Mouse (Mus musculus) lung, postnatal 14 days (tissue): ENCODE measurements around the gene Itih4.
A peak's percentile ranks its signal among the peaks of the same experiment; 100 is the strongest.

Experiments
- DNase-seq: peaks from one replicate; pipeline ENCODE4 v3.0.0; 2021

The Itih4 gene

GRCm38 (mm10) chr14:30886204-30886603 lies at the start of gene Itih4:
TSS of gene Itih4 (plus strand) at chr14:30886476.
- DNase-seq: no peak

- DNase-seq: no peak
Measured at GRCm38 (mm10) chr14:30837416-30837996, 48.8 kb upstream of the Itih4 start.

GRCm38 (mm10) chr14:30843701-30844100 lies 42.6 kb upstream of the Itih4 start:
- no peak for DNase-seq

GRCm38 (mm10) chr14:30850504-30850903 lies 35.8 kb upstream of the Itih4 start:
- DNase-seq: no peak

GRCm38 (mm10) chr14:30852325-30852724 lies 34.0 kb upstream of the Itih4 start:
- no peak for DNase-seq

GRCm38 (mm10) chr14:30855316-30855715 lies 31.0 kb upstream of the Itih4 start:
- no peak for DNase-seq

- DNase-seq: no peak
Measured at GRCm38 (mm10) chr14:30856885-30857507, 29.3 kb upstream of the Itih4 start.

GRCm38 (mm10) chr14:30857990-30858389 lies 28.3 kb upstream of the Itih4 start:
- DNase-seq: no peak

- no peak for DNase-seq
Measured at GRCm38 (mm10) chr14:30861421-30862125, 24.7 kb upstream of the Itih4 start.

GRCm38 (mm10) chr14:30862368-30862767 lies 23.9 kb upstream of the Itih4 start:
- no peak for DNase-seq

GRCm38 (mm10) chr14:30865311-30865710 lies 21.0 kb upstream of the Itih4 start:
- no peak for DNase-seq

GRCm38 (mm10) chr14:30867042-30867441 lies 19.2 kb upstream of the Itih4 start:
- peak; percentile 90 for DNase-seq

- DNase-seq: no peak
Measured at GRCm38 (mm10) chr14:30868826-30869225, 17.4 kb upstream of the Itih4 start.

GRCm38 (mm10) chr14:30869391-30869801 lies 16.9 kb upstream of the Itih4 start:
- DNase-seq: peak; percentile 51

- DNase-seq: no peak
Measured at GRCm38 (mm10) chr14:30870206-30871147, 15.8 kb upstream of the Itih4 start.

GRCm38 (mm10) chr14:30874095-30874700 lies 12.1 kb upstream of the Itih4 start:
- peak; percentile 49 for DNase-seq

GRCm38 (mm10) chr14:30875130-30875865 lies 11.0 kb upstream of the Itih4 start:
- DNase-seq: no peak

GRCm38 (mm10) chr14:30875955-30876354 lies 10.3 kb upstream of the Itih4 start:
- DNase-seq: no peak

GRCm38 (mm10) chr14:30876451-30876850 lies 9.8 kb upstream of the Itih4 start:
- no peak for DNase-seq

- no peak for DNase-seq
Measured at GRCm38 (mm10) chr14:30877827-30878226, 8.4 kb upstream of the Itih4 start.

GRCm38 (mm10) chr14:30878958-30879571 lies 7.2 kb upstream of the Itih4 start, which contains the start of gene Mustn1:
TSS of gene Mustn1 (plus strand) at chr14:30879200.
- peak; percentile 68 for DNase-seq
